In the genomic region with DNA sequence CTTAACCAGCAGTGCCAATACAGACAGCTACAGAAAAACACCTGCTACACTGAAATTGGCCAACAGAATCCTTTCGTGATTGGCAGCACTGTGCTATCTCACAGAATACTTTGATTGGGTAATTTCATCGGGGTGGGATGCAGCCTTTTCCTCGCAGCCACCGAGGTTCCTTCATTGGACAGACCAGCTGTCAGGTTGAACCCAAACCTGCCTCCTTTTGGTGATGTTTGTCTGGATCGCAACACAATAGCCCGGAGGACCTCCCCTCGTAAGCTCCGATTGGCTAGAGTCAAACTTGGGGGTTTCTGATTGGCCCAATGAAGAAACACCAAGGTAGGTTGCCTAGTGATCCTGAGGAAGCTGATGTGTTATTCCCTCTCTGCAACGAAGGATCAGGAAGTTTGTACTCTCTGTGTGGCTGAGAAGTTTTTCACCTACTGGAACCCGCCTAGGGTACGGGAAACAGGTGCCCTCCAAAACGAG, we compare ENCODE assay signal across 7 mouse cellular contexts. TPM values are rescaled to one million over a fixed set of nuclear protein-coding genes. Genes with fewer than 3 reads are reported as not detected.
DNase-seq lines count a peak whose midpoint lies in the region; ATAC-seq lines count a peak whose summit lies in the region.

A gene (plus strand): TSS at position 331 of the 483 bp plus-strand sequence.

- peak; percentile 97 for DNase-seq in adrenal gland, adult 2 months
- DNase-seq in embryo, embryonic 11.5 days (ENCODE audit: low read depth, low spot score) = peak; percentile 92
- DNase-seq in gastrocnemius, postnatal 36 days = peak; percentile 81 to 90
- DNase-seq in left cerebral cortex, postnatal 25 days (ENCODE audit: low spot score in 2 of 2) = peak; percentile 94 to 99
- DNase-seq in midbrain, embryonic 10.5 days (ENCODE audit: low spot score) = peak; percentile 91
- DNase-seq in right cerebral cortex, postnatal 4 days = peak; percentile 80

- no peaks in the 10 kb centered on the region for H3K4me1 ChIP-seq in intestine, embryonic 15.5 days (replicated peaks)
- peaks cover 17% of the 10 kb centered on the region for H3K4me1 ChIP-seq in midbrain, embryonic 10.5 days

- H3K27ac ChIP-seq in intestine, embryonic 15.5 days = peak within 1 kb of the TSS; percentile 83
- H3K27ac ChIP-seq in midbrain, embryonic 10.5 days (replicated peaks) = peak within 1 kb of the TSS; percentile 83

- peak within 1 kb of the TSS; percentile 59 for H3K4me2 ChIP-seq in intestine, embryonic 15.5 days (replicated peaks)

- intact Hi-C loops in gastrocnemius, postnatal 36 days (cut with DNase I) = no loop called here
- intact Hi-C loops in left cerebral cortex, postnatal 25 days (cut with DNase I) = no loop called here

- H3K9ac ChIP-seq in intestine, embryonic 15.5 days = peak within 1 kb of the TSS; percentile 56

- H3K4me3 ChIP-seq in intestine, embryonic 15.5 days (replicated peaks) = peak within 1 kb of the TSS; percentile 64
- H3K4me3 ChIP-seq in midbrain, embryonic 10.5 days = peak within 1 kb of the TSS; percentile 82

- H3K27me3 ChIP-seq in intestine, embryonic 15.5 days (replicated peaks) = no peaks in the 10 kb centered on the region
- no peaks in the 10 kb centered on the region for H3K27me3 ChIP-seq in midbrain, embryonic 10.5 days (ENCODE audit: low read depth, poor library complexity, severe bottlenecking)

- ATAC-seq in intestine, embryonic 15.5 days = peak; percentile 100

- under 1% methylated on average over 12 of the region's 12 CpGs for WGBS in intestine, embryonic 15.5 days
- WGBS in midbrain, embryonic 10.5 days = under 1% methylated on average over 12 of the region's 12 CpGs

- H3K36me3 ChIP-seq in intestine, embryonic 15.5 days = 0 out of 2 replicates have a peak, but pooled peaks cover 4% of the 10 kb centered on the region
- H3K36me3 ChIP-seq in midbrain, embryonic 10.5 days = peaks cover 32% of the 10 kb centered on the region

- no peaks in the 10 kb centered on the region for H3K9me3 ChIP-seq in intestine, embryonic 15.5 days
- no peaks in the 10 kb centered on the region for H3K9me3 ChIP-seq in midbrain, embryonic 10.5 days (replicated peaks)

RNA-seq across cellular contexts. Expression of the gene that starts here (rescaled TPM):
- total RNA-seq in adrenal gland, adult 2 months (2021) = 10 to 100 TPM; 39.3 to 52.5 TPM
- polyA plus RNA-seq in adrenal gland, adult 2 months (2012; rRNA removed) = 2.1 and 2.3 TPM in 2 replicates
- 10 to 100 TPM in 1 of 2 experiments, 1 to 10 TPM in 1; 8.0 to 10.1 TPM for total RNA-seq in gastrocnemius, postnatal 36 days (2021)
- 40.2 and 41.4 TPM in 2 replicates for polyA plus RNA-seq in intestine, embryonic 15.5 days (2015; fragmentation: Nextera tagmentation; extraction: Ambion mirVana)
- 10 to 100 TPM; 20.4 to 20.6 TPM for total RNA-seq in left cerebral cortex, postnatal 25 days (2021)
- polyA plus RNA-seq in midbrain, embryonic 10.5 days (2016; fragmentation: Nextera tagmentation; extraction: Ambion mirVana) = 31.4 and 34.2 TPM in 2 replicates

Comparison
In these comparisons a context has a peak if more than half of its experiments do, and no peak if none do; other contexts are left out.
1. Peak in every context shown above with its lines: DNase-seq, ATAC-seq, H3K4me3 ChIP-seq and H3K27ac ChIP-seq.